Mouse (Mus musculus): ENCODE results near the gene Platr17.
"Not testable (repeated sequence)": the region's sequence is repeated elsewhere in the genome, so short reads cannot be mapped to it uniquely, and the experiment has no call there.

GRCm38 (mm10) chr17:33891892-33892291 lies 13.0 kb upstream of the Platr17 start:
- not testable (repeated sequence) for TF ChIP-seq CTCF (IDR thresholded peaks at IDR 0.05; ENCODE audit: low read depth, low read length); POLR2A (IDR thresholded peaks at IDR 0.05; ENCODE audit: extremely low read depth, insufficient read depth, low read length)
